Mouse (Mus musculus) liver, postnatal 0 days (tissue): ENCODE measurements at regions not wholly inside any gene's neighbourhood (a gene's known extent, or its start where the extent isn't known, plus 50 kb on each side); places are given as distances from the start of the nearest gene placed in this dataset.
"Not testable (repeated sequence)": the region's sequence is repeated elsewhere in the genome, so short reads cannot be mapped to it uniquely, and the experiment has no call there.

ENCODE experiments used
- ATAC-seq: fragments of 200-750 bp; cut with Nextera tagmentation; 2 replicates; pipeline ENCODE4 v1.8.0; 2017; ENCODE audit warnings: mild to moderate bottlenecking, moderate library complexity
- DNase-seq: peaks from one replicate; pipeline ENCODE4 v3.0.0-alpha.2; 2016
- H3K27ac ChIP-seq: fragments of 300-500 bp; sonication (generic); 2 replicates; pipeline ENCODE4 v1.5.1; 2014; ENCODE audit warnings: antibody characterized with exemption, moderate library complexity, mild to moderate bottlenecking, low read depth
- H3K27me3 ChIP-seq: fragments of 300-500 bp; sonication (generic); 2 replicates; pipeline ENCODE4 v1.6.1; 2014; ENCODE audit warnings: low read length, control low read depth, mixed read lengths; ENCODE audit not compliant: insufficient read depth
- H3K36me3 ChIP-seq: fragments of 300-500 bp; sonication (generic); replicated peaks from 2 replicates; pipeline ENCODE4 v1.6.1; 2014; ENCODE audit warnings: mild to moderate bottlenecking, control low read depth, low read length, moderate library complexity, mixed read lengths; ENCODE audit not compliant: insufficient read depth
- H3K4me1 ChIP-seq: fragments of 300-500 bp; sonication (generic); 2 replicates; pipeline ENCODE4 v1.6.1; 2014; ENCODE audit warnings: antibody characterized with exemption, mild to moderate bottlenecking, control low read depth; ENCODE audit not compliant: insufficient read depth
- H3K4me2 ChIP-seq: fragments of 300-500 bp; sonication (generic); 2 replicates; pipeline ENCODE4 v1.6.1; 2014; ENCODE audit warnings: low read depth, mild to moderate bottlenecking, low read length, moderate library complexity, mixed read lengths
- H3K4me3 ChIP-seq: fragments of 300-500 bp; sonication (generic); 2 replicates; pipeline ENCODE4 v1.5.1; 2014; ENCODE audit warnings: low read depth, low read length
- H3K9ac ChIP-seq: fragments of 300-500 bp; sonication (generic); replicated peaks from 2 replicates; pipeline ENCODE4 v1.6.1; 2014; ENCODE audit warnings: mild to moderate bottlenecking, moderate library complexity
- H3K9me3 ChIP-seq: fragments of 300-500 bp; sonication (generic); 2 replicates; pipeline ENCODE4 v1.6.1; 2016; ENCODE audit warnings: mild to moderate bottlenecking, control low read depth, low read length, mixed read lengths
- CTCF ChIP-seq: sonication (generic); IDR thresholded peaks from 2 replicates; pipeline ENCODE4 v1.5.1; 2016; ENCODE audit warnings: antibody characterized with exemption, low read depth
- EP300 ChIP-seq: IDR thresholded peaks from 2 replicates; pipeline ENCODE4 v1.6.1; 2016; ENCODE audit warnings: antibody characterized with exemption, low read depth, mild to moderate bottlenecking
- WGBS: fragments of 180-500 bp; shearing (Covaris S2); extraction: QIAGEN DNeasy Blood & Tissue Kit; methylation state at CpG from one replicate; pipeline ENCODE4 v1.1.7; 2014; ENCODE audit not compliant: insufficient replicate concordance; 5-methylcytosine and 5-hydroxymethylcytosine counted together

DNA sequence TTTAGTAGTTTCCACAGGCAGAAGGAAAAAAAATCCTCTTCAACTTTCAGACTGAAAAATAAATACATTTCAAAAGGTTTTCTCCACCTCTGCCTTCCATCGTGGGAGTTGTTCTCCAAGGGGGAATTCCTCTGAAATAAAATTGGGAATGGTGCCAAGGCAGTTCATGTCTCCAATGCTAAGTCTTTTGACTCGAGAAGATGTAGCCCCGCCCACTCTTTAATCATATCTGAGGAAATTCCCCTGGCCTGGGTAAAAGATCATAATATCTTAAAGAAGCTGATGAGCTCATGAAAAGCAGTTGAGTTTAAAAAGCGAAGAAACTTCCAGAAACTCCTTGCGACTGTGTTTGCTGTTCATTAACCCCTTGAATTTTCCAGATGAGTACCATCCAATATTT, 185.3 kb upstream of the Gm37988 start:
- Histone ChIP-seq H3K9me3 (no peaks in the 10 kb centered on the region), H3K4me3 (no peak overlapping the region), H3K36me3 (no peaks in the 10 kb centered on the region), H3K4me2 (no peak overlapping the region), H3K4me1 (no peaks in the 10 kb centered on the region), H3K27ac (no peak overlapping the region), H3K27me3 (no peaks in the 10 kb centered on the region), H3K9ac (no peak overlapping the region)
- WGBS: 42% methylated on average over 5 of the region's 5 CpGs
- TF ChIP-seq CTCF: no peak
- TF ChIP-seq EP300: no peak
- DNase-seq: no peak
- no peak for ATAC-seq

- H3K27me3 ChIP-seq: no peaks in the 10 kb centered on the region
- H3K4me1 ChIP-seq: no peaks in the 10 kb centered on the region
- no peak for DNase-seq
- H3K4me2 ChIP-seq: no peak overlapping the region
- no peak for ATAC-seq
- 18% methylated on average over 2 of the region's 2 CpGs for WGBS
- no peaks in the 10 kb centered on the region for H3K36me3 ChIP-seq
- 0 out of 2 replicates have a peak overlapping the region, but pooled peaks have one; percentile 31 for H3K27ac ChIP-seq
- H3K4me3 ChIP-seq: no peak overlapping the region
- TF ChIP-seq CTCF: no peak
- no peak for TF ChIP-seq EP300
- H3K9ac ChIP-seq: no peak overlapping the region
- no peaks in the 10 kb centered on the region for H3K9me3 ChIP-seq
Observed at GRCm38 (mm10) chr1:4623268-4623667, 184.4 kb upstream of the Gm37988 start.

DNA sequence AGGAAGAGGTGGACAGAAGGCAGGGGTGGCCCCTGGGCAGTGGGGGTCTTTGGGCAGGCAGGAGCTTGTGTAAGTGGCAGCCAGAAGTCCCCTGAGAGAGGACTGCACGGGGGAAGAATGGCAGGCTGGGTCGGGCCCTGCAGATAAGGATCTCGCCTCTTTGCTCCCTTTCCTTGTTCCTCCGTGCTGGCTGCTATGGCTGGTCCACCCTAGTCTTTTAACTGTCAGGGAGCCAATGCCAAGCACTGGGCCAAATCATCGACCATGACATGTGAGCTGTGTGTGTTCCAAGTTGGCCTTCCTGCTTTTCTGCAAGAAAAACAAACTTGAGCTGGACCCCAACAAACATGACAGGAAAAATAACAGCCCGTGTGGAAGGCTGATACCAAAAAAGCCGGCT, 153.8 kb upstream of the Gm37988 start:
- TF ChIP-seq EP300 (no peak), CTCF (no peak)
- 20% methylated on average over 7 of the region's 7 CpGs for WGBS
- no peak overlapping the region for H3K4me3 ChIP-seq
- DNase-seq: no peak
- H3K36me3 ChIP-seq: no peaks in the 10 kb centered on the region
- no peak for ATAC-seq
- H3K27ac ChIP-seq: no peak overlapping the region
- H3K27me3 ChIP-seq: no peaks in the 10 kb centered on the region
- H3K4me2 ChIP-seq: no peak overlapping the region
- no peak overlapping the region for H3K9ac ChIP-seq
- no peaks in the 10 kb centered on the region for H3K9me3 ChIP-seq
- H3K4me1 ChIP-seq: no peaks in the 10 kb centered on the region

DNA sequence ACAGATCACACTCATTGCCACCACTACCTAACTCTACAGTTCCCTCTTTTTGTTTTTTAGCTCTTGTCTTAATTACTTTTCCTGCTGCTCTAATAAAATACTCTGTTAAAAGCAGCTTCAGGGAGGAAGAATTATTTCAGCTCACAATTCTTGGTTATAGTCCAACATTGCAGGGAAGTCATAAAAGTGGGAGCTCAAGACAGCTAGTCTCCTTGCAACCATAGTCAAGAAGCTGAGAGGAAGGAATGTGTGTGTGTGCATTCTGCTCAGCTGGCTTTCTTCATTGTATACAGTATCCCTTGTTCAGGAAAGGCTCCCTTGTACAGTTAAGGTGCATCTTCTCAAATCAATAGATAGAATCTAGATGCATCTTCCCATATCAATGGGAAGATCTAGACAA, 152.4 kb upstream of the Gm37988 start:
- Histone ChIP-seq H3K27me3 (no peaks in the 10 kb centered on the region), H3K4me2 (no peak overlapping the region), H3K9me3 (no peaks in the 10 kb centered on the region), H3K27ac (no peak overlapping the region), H3K4me3 (no peak overlapping the region), H3K4me1 (no peaks in the 10 kb centered on the region), H3K36me3 (no peaks in the 10 kb centered on the region), H3K9ac (no peak overlapping the region)
- ATAC-seq: no peak
- no peak for DNase-seq
- TF ChIP-seq CTCF (no peak), EP300 (no peak)

DNA sequence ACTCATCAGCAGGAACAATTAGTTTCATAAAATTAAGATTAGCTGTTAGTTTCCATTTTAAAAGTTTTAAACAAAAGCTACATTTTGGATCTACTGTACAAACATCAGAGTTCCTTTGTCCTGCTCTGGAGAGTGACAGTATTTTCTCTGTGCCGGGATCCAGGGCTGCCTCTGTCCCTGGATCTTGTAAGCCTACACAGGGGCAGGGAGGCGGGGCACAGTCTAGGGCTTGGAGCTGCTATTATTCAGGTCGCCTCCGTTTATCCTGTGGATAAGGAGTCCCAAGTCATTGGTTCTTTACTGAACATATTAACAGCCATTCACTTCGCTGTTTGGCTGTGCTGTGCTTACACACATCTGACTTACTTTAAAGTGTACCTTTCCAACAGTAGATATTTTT, 150.8 kb upstream of the Gm37988 start:
- Histone ChIP-seq H3K9me3 (no peaks in the 10 kb centered on the region), H3K4me3 (no peak overlapping the region), H3K9ac (no peak overlapping the region), H3K27ac (no peak overlapping the region), H3K4me1 (no peaks in the 10 kb centered on the region), H3K27me3 (no peaks in the 10 kb centered on the region), H3K36me3 (no peaks in the 10 kb centered on the region), H3K4me2 (no peak overlapping the region)
- WGBS: 52% methylated on average over 5 of the region's 5 CpGs
- ATAC-seq (no peak), DNase-seq (no peak)
- no peak for TF ChIP-seq EP300
- no peak for TF ChIP-seq CTCF

GRCm38 (mm10) chr1:4660081-4660480, 147.6 kb upstream of the Gm37988 start:
- H3K4me2 ChIP-seq, H3K4me3 ChIP-seq, H3K9ac ChIP-seq, ATAC-seq, H3K27ac ChIP-seq, DNase-seq, H3K9me3 ChIP-seq, H3K4me1 ChIP-seq, H3K36me3 ChIP-seq, H3K27me3 ChIP-seq: not testable (repeated sequence)
- WGBS: 69% methylated on average over 7 of the region's 7 CpGs

DNA sequence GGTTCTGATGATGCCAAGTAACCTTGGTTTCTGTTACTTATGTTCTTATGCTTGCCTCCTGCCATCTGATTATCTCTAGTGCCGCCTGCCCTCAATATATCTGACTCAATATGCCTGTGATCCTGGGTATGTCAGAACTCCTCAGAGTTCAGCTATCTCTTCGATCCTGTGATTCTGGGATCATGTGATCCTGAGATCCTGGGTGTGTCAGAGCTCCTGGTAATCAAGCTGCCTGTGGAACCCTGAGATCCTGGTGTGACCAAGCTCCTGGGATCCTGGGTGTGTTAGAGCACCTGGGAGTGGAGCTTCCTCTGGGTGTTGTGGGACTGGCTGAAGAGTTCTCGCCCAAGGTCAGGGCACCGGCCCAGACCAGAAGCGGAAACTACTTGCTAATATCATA, 147.1 kb upstream of the Gm37988 start:
- H3K9me3 ChIP-seq, H3K4me2 ChIP-seq, H3K4me3 ChIP-seq, H3K36me3 ChIP-seq, H3K4me1 ChIP-seq, H3K27me3 ChIP-seq, ATAC-seq, DNase-seq, H3K27ac ChIP-seq, H3K9ac ChIP-seq: not testable (repeated sequence)
- WGBS: 84% methylated on average over 5 of the region's 5 CpGs
